25 mouse cellular contexts compared by ENCODE assay signal in the genomic region with DNA sequence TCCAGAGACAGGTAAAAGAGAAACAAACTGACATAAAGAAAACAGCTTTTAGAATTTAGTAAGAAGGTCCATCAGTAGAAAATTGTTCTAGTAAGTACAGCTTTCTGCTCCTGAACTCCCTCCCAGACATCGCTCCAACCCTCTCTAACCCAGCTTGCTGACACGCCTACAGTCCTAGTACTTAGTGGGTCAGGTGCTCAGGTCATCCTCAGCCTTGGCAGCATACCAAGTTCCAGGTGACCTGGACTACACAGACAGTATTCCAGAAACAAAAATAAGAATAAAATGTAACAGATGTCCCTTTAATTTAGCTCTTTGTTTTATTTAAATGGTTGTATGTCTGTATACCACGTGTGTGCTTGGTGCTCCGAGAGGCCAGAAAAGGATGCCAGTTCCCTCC. TPM values are rescaled to one million over a fixed set of nuclear protein-coding genes. Genes with fewer than 3 reads are reported as not detected.
DNase-seq lines count a peak whose midpoint lies in the region; ATAC-seq and TF ChIP-seq lines count a peak whose summit lies in the region.
"Had no signal": no experiment of that assay in that cellular context is flagged by ENCODE, and none has a peak within 500 bp of the region (broad histone marks: within the 10 kb centered on the region; RNA-seq: fewer than 3 reads in every experiment).

No protein-coding gene starts in this region.

- no peaks in the 10 kb centered on the region for H3K9me3 ChIP-seq in embryonic facial prominence, embryonic 10.5 days
- H3K9me3 ChIP-seq: embryonic facial prominence, embryonic 12.5 days; forebrain, embryonic 12.5 days; G1E; hindbrain, embryonic 12.5 days; limb, embryonic 15.5 days; midbrain, embryonic 10.5 days; neural tube, embryonic 15.5 days had no signal

- 86% methylated on average over 4 of the region's 4 CpGs for WGBS in embryonic facial prominence, embryonic 10.5 days

- H3K27me3 ChIP-seq in embryonic facial prominence, embryonic 10.5 days (replicated peaks; ENCODE audit: low read depth, poor library complexity, severe bottlenecking) = peaks cover 26% of the 10 kb centered on the region
- H3K27me3 ChIP-seq: Patski had no signal

- no peaks in the 10 kb centered on the region for H3K36me3 ChIP-seq in embryonic facial prominence, embryonic 10.5 days (replicated peaks)
- H3K36me3 ChIP-seq: embryonic facial prominence, embryonic 12.5 days; forebrain, embryonic 12.5 days; hindbrain, embryonic 12.5 days; limb, embryonic 15.5 days; midbrain, embryonic 10.5 days; neural tube, embryonic 15.5 days had no signal

- DNase-seq in cerebellum, postnatal 10 days = peak; percentile 20 to 21
- DNase-seq in left cerebral cortex, adult 2 months (ENCODE audit: extremely low spot score in 1 of 2, low spot score in 2 of 2) = no peak
- DNase-seq in left cerebral cortex, postnatal 25 days (ENCODE audit: low spot score in 2 of 2) = no peak
- DNase-seq in embryonic facial prominence, embryonic 10.5 days (ENCODE audit: low spot score) = no peak
- peak; percentile 32 for DNase-seq in kidney, postnatal 10 days
- DNase-seq in B cell, adult 2 months = no peak
- DNase-seq: adrenal gland, postnatal 36 days; left cerebral cortex, postnatal 4 days; lung, adult 2 months; right cerebral cortex, adult 18-20 months; right cerebral cortex, postnatal 4 days; thymus, postnatal 14 days had no signal

- H3K4me1 ChIP-seq in embryonic facial prominence, embryonic 10.5 days = peaks cover 21% of the 10 kb centered on the region

- no peak for ATAC-seq in cerebellum, adult (ENCODE audit: insufficient number of reproducible peaks, low FRiP score, low TSS enrichment)
- ATAC-seq: Patski had no signal

- TF ChIP-seq CTCF in left cerebral cortex, adult 2 months (IDR thresholded peaks at IDR 0.05) = no peak

- H3K4me3 ChIP-seq in left cerebral cortex, adult 2 months = no peak overlapping the region
- no peak overlapping the region for H3K4me3 ChIP-seq in embryonic facial prominence, embryonic 10.5 days
- H3K4me3 ChIP-seq: embryonic facial prominence, embryonic 12.5 days; forebrain, embryonic 12.5 days had no signal

- intact Hi-C loops in left cerebral cortex, adult 2 months (cut with DNase I) = loop anchor here (5.0 kb wide), 1 partner anchor 45 kb away; the partner anchor contains the start of gene Pcp4l1
- intact Hi-C loops in left cerebral cortex, postnatal 25 days (cut with DNase I) = no loop called here

- peak overlapping the region; percentile 99; the same call in 1 of the 2 replicates for H3K27ac ChIP-seq in left cerebral cortex, adult 2 months
- 0 out of 2 replicates have a peak overlapping the region, but pooled peaks have one; percentile 5 for H3K27ac ChIP-seq in embryonic facial prominence, embryonic 10.5 days (replicated peaks)
- H3K27ac ChIP-seq: forebrain, embryonic 12.5 days; hindbrain, embryonic 12.5 days had no signal

RNA-seq across cellular contexts. Expression of gene Mpz, which starts 1.5 kb away (rescaled TPM):
- total RNA-seq in left cerebral cortex, adult 2 months (2021) = not detected
- not detected for total RNA-seq in left cerebral cortex, postnatal 25 days (2021)
- 0.48 and 0.91 TPM in 2 replicates for polyA plus RNA-seq in embryonic facial prominence, embryonic 10.5 days (2016; fragmentation: Nextera tagmentation; extraction: Ambion mirVana)
- total RNA-seq: G1E; left cerebral cortex, adult 18-20 months; left cerebral cortex, postnatal 4 days had no signal
- polyA plus RNA-seq: erythroblast, embryonic 14.5 days; G1E; heart, embryonic 14.5 days had no signal

RNA-seq across cellular contexts. Expression of gene Sdhc, which starts 1.6 kb away (rescaled TPM):
- 100 to 1,000 TPM; 194 to 195 TPM for total RNA-seq in left cerebral cortex, adult 2 months (2021)
- total RNA-seq in left cerebral cortex, postnatal 25 days (2021) = 100 to 1,000 TPM; 199 to 205 TPM
- 260 and 264 TPM in 2 replicates for polyA plus RNA-seq in embryonic facial prominence, embryonic 10.5 days (2016; fragmentation: Nextera tagmentation; extraction: Ambion mirVana)

RNA-seq across cellular contexts. Expression of gene Cfap126, which starts 38.2 kb away (rescaled TPM):
- 1 to 10 TPM in 1 of 2 experiments, not detected in 1; 1.5 TPM for total RNA-seq in left cerebral cortex, adult 2 months (2021)
- under 1 TPM; 0.34 to 0.43 TPM for total RNA-seq in left cerebral cortex, postnatal 25 days (2021)
- 1.1 and 2.0 TPM in 2 replicates for polyA plus RNA-seq in embryonic facial prominence, embryonic 10.5 days (2016; fragmentation: Nextera tagmentation; extraction: Ambion mirVana)

RNA-seq across cellular contexts. Expression of gene Pcp4l1, which starts 44.1 kb away (rescaled TPM):
- total RNA-seq in left cerebral cortex, adult 2 months (2021) = 100 to 1,000 TPM in 1 of 2 experiments, 10 to 100 TPM in 1; 76.7 to 113 TPM
- 100 to 1,000 TPM in 1 of 2 experiments, 10 to 100 TPM in 1; 70.0 to 130 TPM for total RNA-seq in left cerebral cortex, postnatal 25 days (2021)
- 5.2 and 6.7 TPM in 2 replicates for polyA plus RNA-seq in embryonic facial prominence, embryonic 10.5 days (2016; fragmentation: Nextera tagmentation; extraction: Ambion mirVana)
- total RNA-seq: CH12.LX had no signal
- polyA plus RNA-seq: erythroblast, embryonic 14.5 days; G1E had no signal

Comparison
In these comparisons a context has a peak if more than half of its experiments do, and no peak if none do; other contexts are left out.
1. DNase-seq: peak in cerebellum, postnatal 10 days (2 of 2) and kidney, postnatal 10 days (single experiment); none in left cerebral cortex, adult 2 months (0 of 2), left cerebral cortex, postnatal 25 days (0 of 2), embryonic facial prominence, embryonic 10.5 days (single experiment) and B cell, adult 2 months (0 of 2).